Mouse (Mus musculus) kidney, postnatal 14 days (tissue): Measurements from ENCODE around the gene Birc2.
"Not testable (repeated sequence)": the region's sequence is repeated elsewhere in the genome, so short reads cannot be mapped to it uniquely, and the experiment has no call there.

ENCODE experiments used
- DNase-seq: peaks from one replicate; pipeline ENCODE4 v3.0.0; 2022; ENCODE audit warnings: mixed read lengths

Birc2 gene

GRCm38 (mm10) chr9:7836905-7837805 lies at the start of gene Birc2:
Gene Birc2, minus strand, starts transcription at chr9:7837064.
- DNase-seq: peak; percentile 98

- no peak for DNase-seq
Observed at GRCm38 (mm10) chr9:7884346-7884745, 47.5 kb upstream of the Birc2 start.

- no peak for DNase-seq
Observed at GRCm38 (mm10) chr9:7882304-7882865, 45.5 kb upstream of the Birc2 start.

- no peak for DNase-seq
Observed at GRCm38 (mm10) chr9:7873511-7874211, 36.8 kb upstream of the Birc2 start.

- DNase-seq: peak; percentile 79
Observed at GRCm38 (mm10) chr9:7872775-7873439, 36.0 kb upstream of the Birc2 start, which contains the start of gene Birc3. Gene Birc3, minus strand, starts transcription at chr9:7873186.

- DNase-seq: no peak
Observed at GRCm38 (mm10) chr9:7872044-7872774, 35.3 kb upstream of the Birc2 start.

GRCm38 (mm10) chr9:7871316-7872043 lies 34.6 kb upstream of the Birc2 start:
- no peak for DNase-seq

GRCm38 (mm10) chr9:7870556-7871315 lies 33.9 kb upstream of the Birc2 start:
- DNase-seq: no peak

- DNase-seq: no peak
Observed at GRCm38 (mm10) chr9:7868838-7869491, 32.1 kb upstream of the Birc2 start.

GRCm38 (mm10) chr9:7867981-7868380 lies 31.1 kb upstream of the Birc2 start:
- no peak for DNase-seq

- DNase-seq: not testable (repeated sequence)
Observed at GRCm38 (mm10) chr9:7866981-7867380, 30.1 kb upstream of the Birc2 start.

GRCm38 (mm10) chr9:7860976-7861375 lies 24.1 kb upstream of the Birc2 start:
- no peak for DNase-seq

GRCm38 (mm10) chr9:7855912-7856311 lies 19.0 kb upstream of the Birc2 start:
- DNase-seq: no peak

- peak; percentile 73 for DNase-seq
Observed at GRCm38 (mm10) chr9:7855374-7855773, 18.5 kb upstream of the Birc2 start.

- DNase-seq: not testable (repeated sequence)
Observed at GRCm38 (mm10) chr9:7854196-7854595, 17.3 kb upstream of the Birc2 start.

- DNase-seq: no peak
Observed at GRCm38 (mm10) chr9:7852346-7853230, 15.7 kb upstream of the Birc2 start.

- DNase-seq: no peak
Observed at GRCm38 (mm10) chr9:7851841-7852240, 15.0 kb upstream of the Birc2 start.

GRCm38 (mm10) chr9:7848191-7848590 lies 11.3 kb upstream of the Birc2 start:
- DNase-seq: no peak

- no peak for DNase-seq
Observed at GRCm38 (mm10) chr9:7846667-7847199, 9.9 kb upstream of the Birc2 start.
